ENCODE assay signal across 8 mouse cellular contexts in the genomic region with DNA sequence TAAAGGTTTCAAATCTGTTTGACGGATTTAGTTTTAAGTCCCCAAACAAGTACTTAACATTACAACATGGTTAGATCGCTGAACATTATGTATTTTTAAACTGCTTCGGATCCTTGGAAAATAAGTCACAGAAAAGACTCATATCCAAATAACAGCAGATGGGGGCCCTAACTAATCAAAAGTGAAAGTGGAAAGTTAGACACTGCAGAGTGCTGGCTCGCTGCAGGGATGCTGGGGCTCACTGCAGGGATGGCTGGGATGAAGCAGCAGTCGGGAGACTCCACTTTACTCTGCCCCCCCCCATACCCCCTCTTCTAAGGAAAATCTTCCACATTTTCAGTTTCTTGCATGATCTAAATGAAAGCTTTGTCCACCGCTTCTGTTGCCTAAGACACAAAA.
DNase-seq lines count a peak whose midpoint lies in the region; ATAC-seq and TF ChIP-seq lines count a peak whose summit lies in the region.

No protein-coding gene starts in this region.

- H3K9me3 ChIP-seq in heart, embryonic 16.5 days (replicated peaks; ENCODE audit: control insufficient read depth, low read length) = peaks cover 4% of the 10 kb centered on the region; the same call in 1 of the 2 replicates
- H3K9me3 ChIP-seq in megakaryocyte, embryonic 14.5 days = peaks cover 3% of the 10 kb centered on the region
- H3K9me3 ChIP-seq in hindbrain, embryonic 14.5 days (ENCODE audit: control insufficient read depth, low read length) = no peaks in the 10 kb centered on the region

- H3K4me1 ChIP-seq in heart, embryonic 16.5 days (ENCODE audit: control insufficient read depth, insufficient read depth, low read length) = peaks cover 7% of the 10 kb centered on the region
- H3K4me1 ChIP-seq in megakaryocyte, embryonic 14.5 days = peaks cover 45% of the 10 kb centered on the region
- 0 out of 2 replicates have a peak, but pooled peaks cover 4% of the 10 kb centered on the region for H3K4me1 ChIP-seq in hindbrain, embryonic 14.5 days (replicated peaks; ENCODE audit: control insufficient read depth, insufficient read depth, low read length)

- intact Hi-C loops in left cerebral cortex, adult 2 months (cut with DNase I) = no loop called here
- intact Hi-C loops in left cerebral cortex, postnatal 10 days (cut with DNase I) = loop anchor here (5.0 kb wide), 1 partner anchor 155 kb away; a partner anchor contains a TSS

- WGBS in heart, embryonic 16.5 days = 43% methylated on average over 6 of the region's 6 CpGs
- WGBS in hindbrain, embryonic 14.5 days = 72% methylated on average over 6 of the region's 6 CpGs

- H3K36me3 ChIP-seq in heart, embryonic 16.5 days (ENCODE audit: control insufficient read depth, insufficient read depth) = no peaks in the 10 kb centered on the region; the same call in 1 of the 2 replicates
- peaks cover 14% of the 10 kb centered on the region for H3K36me3 ChIP-seq in megakaryocyte, embryonic 14.5 days (replicated peaks; ENCODE audit: low read length)
- no peaks in the 10 kb centered on the region for H3K36me3 ChIP-seq in hindbrain, embryonic 14.5 days (replicated peaks; ENCODE audit: control insufficient read depth, insufficient read depth)

- TF ChIP-seq CTCF in left cerebral cortex, adult 2 months (IDR thresholded peaks at IDR 0.05) = no peak
- no peak for TF ChIP-seq CTCF in brain, embryonic 14.5 days (IDR thresholded peaks at IDR 0.05; ENCODE audit: borderline replicate concordance, extremely low read depth, insufficient read depth, insufficient read length)

- no peak overlapping the region for H3K9ac ChIP-seq in heart, embryonic 16.5 days (ENCODE audit: low read length)
- H3K9ac ChIP-seq in hindbrain, embryonic 14.5 days = no peak overlapping the region

- no peak overlapping the region; the same call in 1 of the 2 replicates for H3K27ac ChIP-seq in left cerebral cortex, adult 2 months
- H3K27ac ChIP-seq in heart, embryonic 16.5 days (ENCODE audit: low read length) = peak overlapping the region; percentile 56; the same call in 1 of the 2 replicates
- H3K27ac ChIP-seq in hindbrain, embryonic 14.5 days = no peak overlapping the region

- H3K4me3 ChIP-seq in left cerebral cortex, adult 2 months = peak overlapping the region; percentile 41
- peak overlapping the region; percentile 23 for H3K4me3 ChIP-seq in heart, embryonic 16.5 days (ENCODE audit: low read length)
- H3K4me3 ChIP-seq in megakaryocyte, embryonic 14.5 days (replicated peaks) = peak overlapping the region; percentile 90
- H3K4me3 ChIP-seq in hindbrain, embryonic 14.5 days (replicated peaks; ENCODE audit: low read length) = no peak overlapping the region

- DNase-seq in left cerebral cortex, adult 2 months (ENCODE audit: extremely low spot score in 1 of 2, low spot score in 2 of 2) = no peak
- no peak for DNase-seq in left cerebral cortex, postnatal 10 days (ENCODE audit: extremely low spot score in 1 of 2, low spot score in 2 of 2)
- DNase-seq in brain, embryonic 14.5 days (ENCODE audit: low read depth) = peak; percentile 41
- no peak for DNase-seq in hindbrain, embryonic 14.5 days (ENCODE audit: low spot score)
- DNase-seq in urinary bladder, postnatal 36 days (ENCODE audit: low spot score in 2 of 2) = no peak
- DNase-seq in embryo, embryonic 10 days (ENCODE audit: low spot score) = no peak

- H3K27me3 ChIP-seq in heart, embryonic 16.5 days (ENCODE audit: control insufficient read depth, insufficient read depth, low read length) = no peaks in the 10 kb centered on the region
- no peaks in the 10 kb centered on the region for H3K27me3 ChIP-seq in megakaryocyte, embryonic 14.5 days (replicated peaks)
- H3K27me3 ChIP-seq in hindbrain, embryonic 14.5 days (ENCODE audit: control insufficient read depth, insufficient read depth, low read length) = no peaks in the 10 kb centered on the region

- peak overlapping the region; percentile 58 for H3K4me2 ChIP-seq in heart, embryonic 16.5 days (ENCODE audit: low read depth, low read length)
- H3K4me2 ChIP-seq in hindbrain, embryonic 14.5 days (replicated peaks) = no peak overlapping the region

- no peak for TF ChIP-seq POLR2A in brain, embryonic 14.5 days (IDR thresholded peaks at IDR 0.05; ENCODE audit: borderline replicate concordance, extremely low read depth, insufficient read depth, insufficient read length, poor library complexity, severe bottlenecking)

- no peak; the same call in 1 of the 2 replicates for ATAC-seq in heart, embryonic 16.5 days (replicated peaks; ENCODE audit: extremely low read depth, insufficient read depth, low FRiP score)
- ATAC-seq in hindbrain, embryonic 14.5 days (ENCODE audit: low FRiP score) = no peak
